Mouse (Mus musculus): ENCODE results near the gene Inhbe. TPM values are rescaled to one million over a fixed set of nuclear protein-coding genes. Genes with fewer than 3 reads are reported as not detected.
"Not testable (repeated sequence)": the region's sequence is repeated elsewhere in the genome, so short reads cannot be mapped to it uniquely, and the experiment has no call there.

Gene Inhbe
- total and polyA plus RNA-seq, 2 experiments from 2014 or later: not detected

DNA sequence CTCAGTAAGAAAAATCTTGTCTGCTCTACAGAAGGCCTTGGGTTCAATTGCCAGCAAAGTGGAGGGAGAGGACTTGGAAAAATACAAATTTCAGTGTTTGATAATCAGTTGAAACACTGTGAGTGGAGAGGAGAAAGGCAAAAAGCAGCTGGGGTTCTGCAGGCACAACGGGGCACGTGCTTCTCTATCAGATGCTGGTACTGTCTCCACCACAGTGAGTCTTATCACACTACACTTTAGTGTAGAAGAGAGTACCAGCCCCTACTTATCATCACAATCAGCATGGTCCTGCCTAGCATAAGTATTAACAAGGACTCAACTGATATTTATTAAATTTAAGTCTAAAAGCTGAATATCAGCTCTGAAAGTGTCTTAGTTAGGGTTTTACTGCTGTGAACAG is 36.9 kb downstream of the Inhbe start:
- no peak for TF ChIP-seq CTCF (IDR thresholded peaks at IDR 0.05; ENCODE audit: low read depth)

DNA sequence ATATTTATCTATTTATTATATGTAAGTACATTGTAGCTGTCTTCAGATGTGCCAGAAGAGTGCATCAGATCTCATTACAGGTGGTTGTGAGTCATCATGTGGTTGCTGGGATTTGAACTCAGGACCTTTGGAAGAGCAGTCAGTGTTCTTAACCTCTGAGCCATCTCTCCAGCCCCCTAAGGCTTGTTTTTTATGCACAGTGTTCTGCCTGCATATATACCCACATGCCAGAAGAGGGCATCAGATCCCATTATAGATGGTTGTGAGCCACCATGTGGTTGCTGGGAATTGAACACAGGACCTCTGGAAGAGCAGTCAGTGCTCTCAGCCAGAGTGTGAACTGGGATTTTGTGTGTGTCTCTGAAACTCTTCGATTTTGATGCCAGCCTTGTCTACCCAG is 39.3 kb downstream of the Inhbe start:
- DNase-seq (ENCODE audit: low spot score); H3K4me1 ChIP-seq (ENCODE audit: insufficient read depth, low read length); H3K9me3 ChIP-seq (ENCODE audit: low read length); H3K4me2 ChIP-seq (ENCODE audit: low read depth, low read length); H3K27me3 ChIP-seq (ENCODE audit: insufficient read depth, low read length); H3K36me3 ChIP-seq (ENCODE audit: insufficient read depth, low read length); H3K4me3 ChIP-seq (ENCODE audit: low read length); H3K9ac ChIP-seq (replicated peaks; ENCODE audit: low read length); H3K27ac ChIP-seq; ATAC-seq: not testable (repeated sequence)
- WGBS: 73% methylated on average over 1 of the region's 1 CpGs

More for the DNA sequence above, 36.9 kb downstream of the Inhbe start:
- Histone ChIP-seq H3K9ac (replicated peaks; ENCODE audit: low read length) (no peak overlapping the region), H3K4me2 (ENCODE audit: low read depth, low read length) (no peak overlapping the region), H3K27me3 (ENCODE audit: insufficient read depth, low read length) (no peaks in the 10 kb centered on the region), H3K36me3 (ENCODE audit: insufficient read depth, low read length) (no peaks in the 10 kb centered on the region), H3K27ac (no peak overlapping the region), H3K4me1 (ENCODE audit: insufficient read depth, low read length) (no peaks in the 10 kb centered on the region), H3K4me3 (ENCODE audit: low read length) (no peak overlapping the region), H3K9me3 (ENCODE audit: low read length) (no peaks in the 10 kb centered on the region)
- DNase-seq (ENCODE audit: low spot score) (no peak), ATAC-seq (no peak)
- WGBS: 63% methylated on average over 2 of the region's 2 CpGs

DNA sequence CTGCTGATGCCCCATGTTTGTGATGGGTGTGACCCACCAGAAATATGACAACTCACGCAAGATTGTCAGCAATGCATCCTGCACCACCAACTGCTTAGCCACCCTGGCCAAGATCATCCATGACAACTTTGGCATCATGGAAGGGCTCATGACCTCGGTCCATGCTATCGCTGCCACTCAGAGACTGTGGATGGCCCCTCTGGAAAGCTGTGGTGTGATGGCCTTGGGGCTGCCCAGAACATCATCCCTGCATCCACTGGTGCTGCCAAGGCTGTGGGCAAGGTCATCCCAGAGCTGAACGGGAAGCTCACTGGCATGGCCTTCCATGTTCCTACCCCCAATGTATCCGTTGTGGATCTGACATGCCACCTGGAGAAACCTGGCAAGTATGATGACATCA is 40.7 kb downstream of the Inhbe start:
- WGBS: 94% methylated on average over 5 of the region's 5 CpGs
- not testable (repeated sequence) for H3K9ac ChIP-seq (replicated peaks; ENCODE audit: low read length); H3K9me3 ChIP-seq (ENCODE audit: low read length); H3K4me2 ChIP-seq (ENCODE audit: low read depth, low read length); H3K36me3 ChIP-seq (ENCODE audit: insufficient read depth, low read length); H3K4me3 ChIP-seq (ENCODE audit: low read length); ATAC-seq; DNase-seq (ENCODE audit: low spot score); H3K27me3 ChIP-seq (ENCODE audit: insufficient read depth, low read length); H3K27ac ChIP-seq; H3K4me1 ChIP-seq (ENCODE audit: insufficient read depth, low read length)

DNA sequence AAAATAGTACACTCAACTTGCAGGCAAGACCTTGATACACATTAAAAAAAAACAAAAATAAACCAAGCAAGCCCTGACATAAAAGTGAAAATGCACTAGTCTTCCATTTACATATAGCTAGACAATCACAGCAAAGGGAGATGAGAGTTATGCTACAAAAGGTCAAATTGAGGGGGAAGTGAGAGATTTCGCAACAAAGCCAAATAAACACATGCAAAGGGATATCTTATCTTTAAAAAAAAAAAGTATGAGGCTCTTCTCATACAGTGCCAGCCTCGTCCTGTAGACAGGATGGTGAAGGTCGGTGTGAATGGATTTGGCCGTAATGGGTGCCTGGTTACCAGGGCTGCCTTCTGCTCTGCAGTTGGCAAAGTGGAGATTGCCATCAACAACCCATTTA is 41.4 kb downstream of the Inhbe start:
- Histone ChIP-seq H3K4me2 (ENCODE audit: low read depth, low read length) (no peak overlapping the region), H3K9me3 (ENCODE audit: low read length) (no peaks in the 10 kb centered on the region), H3K9ac (replicated peaks; ENCODE audit: low read length) (no peak overlapping the region), H3K36me3 (ENCODE audit: insufficient read depth, low read length) (peaks cover 9% of the 10 kb centered on the region), H3K4me1 (ENCODE audit: insufficient read depth, low read length) (peaks cover 5% of the 10 kb centered on the region; the same call in 1 of the 2 replicates), H3K27me3 (ENCODE audit: insufficient read depth, low read length) (no peaks in the 10 kb centered on the region), H3K4me3 (ENCODE audit: low read length) (no peak overlapping the region), H3K27ac (no peak overlapping the region)
- no peak for TF ChIP-seq CTCF (IDR thresholded peaks at IDR 0.05; ENCODE audit: low read depth)
- WGBS: 83% methylated on average over 4 of the region's 4 CpGs
- ATAC-seq (no peak), DNase-seq (ENCODE audit: low spot score) (no peak)

DNA sequence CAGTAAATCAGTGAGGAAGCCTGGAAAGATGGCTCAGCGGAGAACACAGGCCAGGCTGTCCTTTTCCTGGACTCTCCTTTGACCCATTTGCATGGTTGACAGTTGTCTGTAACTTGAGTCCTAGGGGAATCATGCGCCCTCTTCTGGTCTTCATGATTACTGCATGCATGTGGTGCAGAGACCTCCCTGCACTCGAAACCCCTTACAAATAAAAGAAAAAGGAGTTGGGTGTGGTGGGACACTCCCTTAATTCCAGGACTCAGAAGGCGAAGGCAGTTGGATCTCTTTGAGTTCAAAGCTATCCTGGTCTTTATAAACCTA is 41.9 kb downstream of the Inhbe start:
- H3K4me3 ChIP-seq (ENCODE audit: low read length): peak overlapping the region; percentile 71
- peak overlapping the region; percentile 79 for H3K4me2 ChIP-seq (ENCODE audit: low read depth, low read length)
- H3K4me1 ChIP-seq (ENCODE audit: insufficient read depth, low read length): peaks cover 5% of the 10 kb centered on the region; the same call in 1 of the 2 replicates
- peak; percentile 90 for DNase-seq (ENCODE audit: low spot score)
- peak overlapping the region; percentile 73; the same call in 1 of the 2 replicates for H3K9ac ChIP-seq (replicated peaks; ENCODE audit: low read length)
- TF ChIP-seq CTCF (IDR thresholded peaks at IDR 0.05; ENCODE audit: low read depth): peak; percentile 89
- H3K9me3 ChIP-seq (ENCODE audit: low read length): no peaks in the 10 kb centered on the region
- WGBS: 3% methylated on average over 4 of the region's 4 CpGs
- H3K36me3 ChIP-seq (ENCODE audit: insufficient read depth, low read length): peaks cover 14% of the 10 kb centered on the region
- H3K27ac ChIP-seq: peak overlapping the region; percentile 80
- peak; percentile 49 for ATAC-seq
- H3K27me3 ChIP-seq (ENCODE audit: insufficient read depth, low read length): no peaks in the 10 kb centered on the region

DNA sequence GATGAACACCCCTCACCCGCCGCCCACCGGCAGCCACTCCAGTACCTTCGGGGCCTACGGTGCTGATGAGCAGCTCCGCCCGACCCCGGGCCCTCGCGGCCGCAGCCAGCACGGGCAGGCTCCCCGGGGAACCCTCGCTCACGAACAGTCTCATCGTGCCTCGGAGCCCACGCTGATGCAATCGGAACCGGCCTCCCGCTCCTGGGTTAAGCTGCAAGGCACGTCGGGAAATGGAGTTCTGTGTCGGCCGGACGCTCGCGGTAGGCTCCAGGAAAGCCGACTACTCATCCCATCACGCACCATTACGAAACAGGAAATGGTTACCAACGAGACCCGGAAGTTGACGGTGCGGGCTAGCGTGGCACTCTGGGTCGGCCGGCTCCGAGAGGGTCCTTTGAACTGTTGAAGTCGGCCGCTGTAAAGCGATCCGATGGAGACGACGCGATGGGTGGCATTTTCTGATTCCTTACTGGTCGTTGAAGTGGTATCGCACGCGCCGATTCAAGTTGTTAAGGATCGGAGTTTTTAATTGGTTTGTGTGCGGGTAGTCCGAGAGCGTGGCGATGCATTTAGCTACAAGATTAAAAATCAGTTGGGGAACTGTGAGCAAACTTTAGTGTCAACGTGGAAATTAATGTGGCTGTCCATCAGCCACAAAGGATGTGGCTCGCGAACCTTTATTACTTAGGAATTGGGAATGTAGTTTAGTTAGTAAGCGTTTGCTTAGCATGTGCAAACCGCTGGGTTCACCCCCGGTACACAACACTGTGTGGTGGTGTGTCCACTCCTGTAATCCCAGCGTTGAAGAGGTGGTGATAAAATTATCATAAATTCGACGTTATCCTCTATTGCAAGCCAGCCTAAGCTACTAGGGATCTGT is 42.5 kb downstream of the Inhbe start, which contains the start of gene Mars:
Gene Mars, minus strand, starts transcription at position 311 of the 880 bp plus-strand sequence.
- H3K4me3 ChIP-seq (ENCODE audit: low read length): peak within 1 kb of the TSS; percentile 71
- H3K9ac ChIP-seq (replicated peaks; ENCODE audit: low read length): peak within 1 kb of the TSS; percentile 73
- no peak for TF ChIP-seq CTCF (IDR thresholded peaks at IDR 0.05; ENCODE audit: low read depth)
- H3K4me2 ChIP-seq (ENCODE audit: low read depth, low read length): peak within 1 kb of the TSS; percentile 79
- no peaks in the 10 kb centered on the region for H3K27me3 ChIP-seq (ENCODE audit: insufficient read depth, low read length)
- ATAC-seq (peak; percentile 97), DNase-seq (ENCODE audit: low spot score) (peak; percentile 97)
- peak within 1 kb of the TSS; percentile 80 for H3K27ac ChIP-seq
- H3K4me1 ChIP-seq (ENCODE audit: insufficient read depth, low read length): peaks cover 5% of the 10 kb centered on the region; the same call in 1 of the 2 replicates
- no peaks in the 10 kb centered on the region for H3K9me3 ChIP-seq (ENCODE audit: low read length)
- under 1% methylated on average over 64 of the region's 65 CpGs for WGBS
- peaks cover 18% of the 10 kb centered on the region for H3K36me3 ChIP-seq (ENCODE audit: insufficient read depth, low read length)

Measured in hindbrain, postnatal 0 days (tissue).